Comparison of ENCODE assay signal across 26 mouse cellular contexts in the genomic region with DNA sequence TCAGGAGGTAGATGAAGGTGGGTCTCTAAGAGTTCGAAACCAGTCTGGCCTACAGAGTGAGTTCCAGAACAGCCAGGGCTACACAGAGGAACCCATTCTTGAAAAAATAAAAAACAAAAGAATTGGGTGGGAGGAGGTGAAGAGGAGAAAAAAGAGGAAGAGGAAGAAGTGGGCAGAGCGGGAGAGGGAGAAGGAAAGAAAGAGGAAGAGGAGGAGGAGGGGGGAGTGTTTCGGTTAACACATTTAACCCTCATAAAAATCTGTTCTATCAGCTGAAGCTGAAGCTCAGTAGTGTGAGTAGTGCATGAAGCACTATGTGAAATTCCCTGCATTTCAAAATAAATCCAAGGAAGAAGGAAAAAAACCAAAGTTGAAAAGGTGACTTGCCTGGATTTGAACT. TPM values are rescaled to one million over a fixed set of nuclear protein-coding genes. Genes with fewer than 3 reads are reported as not detected.
A peak's percentile ranks its signal among the peaks of the same experiment; 100 is the strongest.
DNase-seq lines count a peak whose midpoint lies in the region; ATAC-seq and TF ChIP-seq lines count a peak whose summit lies in the region.
"Had no signal": no experiment of that assay in that cellular context is flagged by ENCODE, and none has a peak within 500 bp of the region (broad histone marks: within the 10 kb centered on the region; RNA-seq: fewer than 3 reads in every experiment).

No protein-coding gene starts in this region.

- H3K4me1 ChIP-seq in MEL (ENCODE audit: control insufficient read depth in 1 of 2, insufficient read depth in 2 of 2, low read length in 2 of 2) = peaks cover 12 to 22% of the 10 kb centered on the region in 2 experiments
- H3K4me1 ChIP-seq: embryonic facial prominence, embryonic 13.5 days; embryonic facial prominence, embryonic 15.5 days; forebrain, embryonic 13.5 days had no signal

- peak; percentile 68 for ATAC-seq in common myeloid progenitor, adult 5-6 weeks (replicated peaks; ENCODE audit: low read depth, poor library complexity, severe bottlenecking)
- peak; percentile 46 to 72; a peak in 3 of 4 replicates for ATAC-seq in hematopoietic stem cell, adult 5-6 weeks (replicated peaks in 1 of 2; ENCODE audit: insufficient read depth in 1 of 2, low FRiP score in 2 of 2, low TSS enrichment in 1 of 2, low read depth in 1 of 2, poor library complexity in 2 of 2, severe bottlenecking in 2 of 2)
- ATAC-seq in megakaryocyte progenitor cell, adult 5-6 weeks (replicated peaks; ENCODE audit: poor library complexity) = peak; percentile 88
- no peak for ATAC-seq in erythroblast, adult 5-6 weeks (replicated peaks; ENCODE audit: low FRiP score, poor library complexity, severe bottlenecking)
- ATAC-seq: activated CD4-positive, CD25-positive, alpha-beta regulatory T cell, adult 4 months; CD4-positive, CD25-positive, alpha-beta regulatory T cell, adult 4 months; forebrain, embryonic 13.5 days; forebrain, postnatal 0 days; Patski had no signal

- TF ChIP-seq POLR2A in MEL (IDR thresholded peaks at IDR 0.05; ENCODE audit: control insufficient read depth in 1 of 2, insufficient read depth in 1 of 2, low read depth in 1 of 2, low read length in 2 of 2, poor library complexity in 1 of 2) = no peak

- peak; percentile 66 for DNase-seq in MEL (ENCODE audit: low read depth, low spot score)
- no peak for DNase-seq in right cerebral cortex, postnatal 36 days (ENCODE audit: low spot score in 2 of 2)
- no peak for DNase-seq in heart, adult 11 months
- DNase-seq: adrenal gland, adult 8-10 months; adrenal gland, postnatal 14 days; adrenal gland, postnatal 36 days; B cell, adult 2 months; cerebellum, adult 11-12 months; cerebellum, adult 2 months; cerebellum, adult 9-10 months; cerebellum, postnatal 10 days; cerebellum, postnatal 25 days; embryo, embryonic 11 days; forebrain, postnatal 0 days had no signal

- H3K9ac ChIP-seq in MEL (ENCODE audit: control insufficient read depth, low read depth, low read length, poor library complexity, severe bottlenecking) = no peak overlapping the region; the same call in 1 of the 2 replicates
- H3K9ac ChIP-seq: embryonic facial prominence, embryonic 13.5 days; embryonic facial prominence, embryonic 15.5 days; forebrain, embryonic 13.5 days; forebrain, postnatal 0 days had no signal

- TF ChIP-seq CTCF in MEL (IDR thresholded peaks at IDR 0.05 in 2 of 3, conservative IDR thresholded peaks at IDR 0.05 in 1 of 3; ENCODE audit: control insufficient read depth in 1 of 3, insufficient read depth in 1 of 3, low read depth in 2 of 3, low read length in 3 of 3, poor library complexity in 1 of 3, severe bottlenecking in 1 of 3) = no peak

- no peaks in the 10 kb centered on the region for H3K9me3 ChIP-seq in MEL (replicated peaks; ENCODE audit: insufficient read depth, low read length)
- H3K9me3 ChIP-seq: embryonic facial prominence, embryonic 13.5 days; embryonic facial prominence, embryonic 15.5 days; forebrain, embryonic 13.5 days; G1E had no signal

- TF ChIP-seq EP300 in MEL (IDR thresholded peaks at IDR 0.05; ENCODE audit: low read depth in 1 of 2, low read length in 2 of 2) = peak; percentile 56 to 80

- peaks cover 0 to 25% of the 10 kb centered on the region in 2 experiments; a peak in 2 of 4 replicates for H3K36me3 ChIP-seq in MEL (ENCODE audit: control insufficient read depth in 1 of 2, insufficient read depth in 2 of 2, low read length in 2 of 2)
- H3K36me3 ChIP-seq: embryonic facial prominence, embryonic 13.5 days; embryonic facial prominence, embryonic 15.5 days; G1E had no signal

- TF ChIP-seq RAD21 in MEL (IDR thresholded peaks at IDR 0.05; ENCODE audit: low read depth, low read length) = no peak

- H3K4me3 ChIP-seq in MEL (ENCODE audit: control insufficient read depth in 1 of 2, insufficient read depth in 1 of 2, low read depth in 2 of 2, low read length in 2 of 2) = peak overlapping the region in 1 of 2 experiments; percentile 22; a peak in 1 of 4 replicates
- H3K4me3 ChIP-seq: embryonic facial prominence, embryonic 13.5 days; embryonic facial prominence, embryonic 15.5 days; forebrain, embryonic 13.5 days had no signal

- H3K79me2 ChIP-seq in MEL (ENCODE audit: control insufficient read depth, insufficient read depth, low read length, poor library complexity) = no peaks in the 10 kb centered on the region

- no peaks in the 10 kb centered on the region for H3K27me3 ChIP-seq in MEL (ENCODE audit: control insufficient read depth in 1 of 2, insufficient read depth in 2 of 2, low read length in 2 of 2)
- H3K27me3 ChIP-seq: CH12.LX; embryonic facial prominence, embryonic 13.5 days; embryonic facial prominence, embryonic 15.5 days; forebrain, embryonic 13.5 days; Patski had no signal

- peak overlapping the region; percentile 51 for H3K27ac ChIP-seq in MEL (ENCODE audit: control insufficient read depth, low read depth, low read length)
- H3K27ac ChIP-seq: embryonic facial prominence, embryonic 13.5 days; embryonic facial prominence, embryonic 15.5 days; forebrain, embryonic 13.5 days had no signal

TF ChIP-seq in MEL, 35 proteins besides CTCF, POLR2A, EP300 and RAD21:
- TF ChIP-seq USF1 (IDR thresholded peaks at IDR 0.05; ENCODE audit: low read depth, low read length) (no peak), SIN3A (IDR thresholded peaks at IDR 0.05; ENCODE audit: low read length) (0 out of 2 replicates have a peak, but pooled peaks have one; percentile 22), MYC (IDR thresholded peaks at IDR 0.05; ENCODE audit: low read depth, low read length) (no peak), RCOR1 (IDR thresholded peaks at IDR 0.05; ENCODE audit: low read depth, low read length) (peak; percentile 78), NRF1 (IDR thresholded peaks at IDR 0.05; ENCODE audit: insufficient read depth, low read depth, low read length, poor library complexity, severe bottlenecking) (no peak), UBTF (IDR thresholded peaks at IDR 0.05; ENCODE audit: borderline replicate concordance, insufficient read depth, low read depth, low read length) (no peak), MAZ (IDR thresholded peaks at IDR 0.05; ENCODE audit: low read depth, low read length) (peak; percentile 82; the same call in 1 of the 2 replicates), ETS1 (IDR thresholded peaks at IDR 0.05; ENCODE audit: low read depth, low read length) (peak; percentile 42), JUND (IDR thresholded peaks at IDR 0.05; ENCODE audit: low read depth, low read length) (no peak), MAFK (IDR thresholded peaks at IDR 0.05; ENCODE audit: borderline replicate concordance, low read depth, low read length) (no peak), TCF12 (IDR thresholded peaks at IDR 0.05; ENCODE audit: low read depth, low read length) (0 out of 2 replicates have a peak, but pooled peaks have one; percentile 26), E2F4 (IDR thresholded peaks at IDR 0.05; ENCODE audit: borderline replicate concordance, low read depth, low read length) (no peak), GABPA (IDR thresholded peaks at IDR 0.05; ENCODE audit: low read depth, low read length) (no peak), ELF1 (IDR thresholded peaks at IDR 0.05; ENCODE audit: low read depth, low read length) (0 out of 2 replicates have a peak, but pooled peaks have one; percentile 37), ZNF384 (IDR thresholded peaks at IDR 0.05; ENCODE audit: low read depth, low read length) (peak; percentile 74), ZMIZ1 (IDR thresholded peaks at IDR 0.05; ENCODE audit: low read depth, low read length) (no peak)

RNA-seq across cellular contexts. Expression of a gene that starts 24.7 kb away (rescaled TPM):
- 0.56 and 0.62 TPM in 2 replicates for total RNA-seq in MEL (2012; rRNA removed)
- polyA plus RNA-seq in MEL (2012; ENCODE audit: insufficient read depth in 1 of 2, insufficient read length in 2 of 2, low read depth in 1 of 2, low replicate concordance in 2 of 2, missing spikeins in 1 of 2) = 1 to 10 TPM in 1 of 2 experiments, not detected in 1; 2.4 TPM
- 9.5 and 13.7 TPM in 2 replicates for total RNA-seq in common myeloid progenitor, adult 5-6 weeks (2017)
- total RNA-seq in hematopoietic stem cell, adult 5-6 weeks (2017) = 5.7 and 14.3 TPM in 2 replicates
- total RNA-seq in megakaryocyte progenitor cell, adult 5-6 weeks (2015) = 9.9 and 12.4 TPM in 2 replicates
- 5.8 and 10.3 TPM in 2 replicates for total RNA-seq in megakaryocyte progenitor cell, adult 5-6 weeks (2017)
- total RNA-seq in erythroblast, adult 5-6 weeks (2015; ENCODE audit: low replicate concordance) = 23.4 and 25.4 TPM in 2 replicates
- 22.6 and 26.9 TPM in 2 replicates for total RNA-seq in erythroblast, adult 5-6 weeks (2017; ENCODE audit: low replicate concordance)
- total RNA-seq: CH12.LX had no signal
- polyA plus RNA-seq: activated CD4-positive, CD25-positive, alpha-beta regulatory T cell, adult 4 months had no signal
